Mouse (Mus musculus) ovary, postnatal 10 days (tissue): ENCODE measurements around the gene Dohh.

Source experiments
- DNase-seq: peaks from one replicate; pipeline ENCODE4 v3.0.0; 2022; ENCODE audit warnings: low spot score

Gene Dohh

DNA sequence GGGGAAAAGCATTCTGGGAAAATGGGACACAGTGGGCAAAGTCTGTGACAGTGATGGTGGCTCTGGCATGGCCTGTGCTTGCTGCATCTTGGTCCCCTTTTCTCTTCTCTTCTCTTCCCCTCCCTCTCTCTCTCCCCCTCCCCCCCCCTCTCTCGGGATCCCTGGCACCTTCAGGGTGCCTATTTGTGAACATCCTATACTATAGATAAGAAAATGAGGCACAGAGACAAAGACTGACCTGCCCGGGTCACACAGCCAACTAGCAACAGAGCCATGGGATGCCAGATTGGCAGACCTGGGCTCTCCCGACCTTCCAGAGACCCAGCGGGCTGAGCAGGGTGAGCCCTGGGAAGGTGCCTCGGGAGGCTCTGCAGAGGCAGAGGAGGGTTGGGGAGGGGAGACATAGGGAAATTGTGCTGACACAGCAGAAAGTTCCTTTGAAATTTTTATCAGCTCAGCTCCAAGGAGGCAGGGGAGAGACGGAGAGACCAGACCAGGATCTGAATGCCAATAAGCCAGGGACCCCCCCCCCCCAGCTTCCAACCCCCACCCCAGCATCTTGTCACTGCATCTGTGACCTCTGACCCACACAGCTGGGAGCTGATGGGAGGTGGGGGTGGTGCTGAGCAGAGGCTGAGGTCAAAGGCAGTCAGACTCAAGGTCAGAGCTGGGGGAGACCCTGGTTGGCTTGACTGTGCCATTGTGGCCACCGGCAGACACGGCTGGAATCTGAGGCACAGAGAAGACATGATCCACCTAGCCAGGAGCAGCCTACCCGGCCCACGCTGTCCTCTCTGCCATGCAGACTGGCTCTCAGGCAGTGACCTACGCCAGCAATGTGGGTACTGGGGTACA lies 34.2 kb downstream of the Dohh start:
- no peak for DNase-seq

- DNase-seq, result no peak
These were observed 35.1 kb downstream of the Dohh start for GRCm38 (mm10) chr10:81419111-81419928.

GRCm38 (mm10) chr10:81420191-81420767 lies 36.1 kb downstream of the Dohh start:
- no peak for DNase-seq

DNA sequence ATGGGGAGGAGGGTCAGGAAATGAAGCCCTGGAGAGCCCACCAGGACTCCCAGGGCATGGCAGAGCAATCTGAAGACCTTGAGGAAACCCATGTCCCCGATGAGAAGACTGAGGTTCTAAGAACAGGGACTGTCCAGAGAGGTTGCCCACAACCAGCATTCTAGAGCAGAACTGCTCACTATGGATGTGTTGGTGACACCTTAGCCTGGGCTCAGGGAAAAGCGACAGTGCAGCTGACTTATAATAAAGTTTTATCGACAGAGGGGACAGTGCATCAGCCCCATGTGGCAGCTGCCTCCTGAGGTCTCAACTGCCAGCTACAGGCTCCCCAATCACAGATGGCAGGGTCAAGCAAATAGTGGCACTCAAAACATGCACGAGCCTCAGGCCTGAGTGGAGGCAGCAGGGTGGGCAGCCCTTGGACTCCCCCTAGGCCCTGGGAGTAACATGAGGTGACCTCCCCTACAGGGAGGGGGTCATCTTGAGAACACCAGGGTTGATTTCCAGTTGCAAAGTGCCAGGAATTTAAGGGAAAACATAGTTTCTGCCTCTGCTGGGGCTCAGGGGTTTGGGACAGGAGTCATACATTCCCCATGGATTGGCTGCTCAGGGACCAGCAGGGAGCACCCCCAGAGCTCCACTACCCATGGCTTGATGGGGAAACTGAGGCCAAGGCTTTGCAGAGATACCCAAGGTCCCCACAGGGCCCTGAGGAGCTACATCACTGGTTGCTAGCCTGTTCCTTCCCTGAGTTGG lies 37.0 kb downstream of the Dohh start:
- DNase-seq, result no peak

- DNase-seq, result no peak
These were observed 37.5 kb downstream of the Dohh start for GRCm38 (mm10) chr10:81421797-81422100.

DNA sequence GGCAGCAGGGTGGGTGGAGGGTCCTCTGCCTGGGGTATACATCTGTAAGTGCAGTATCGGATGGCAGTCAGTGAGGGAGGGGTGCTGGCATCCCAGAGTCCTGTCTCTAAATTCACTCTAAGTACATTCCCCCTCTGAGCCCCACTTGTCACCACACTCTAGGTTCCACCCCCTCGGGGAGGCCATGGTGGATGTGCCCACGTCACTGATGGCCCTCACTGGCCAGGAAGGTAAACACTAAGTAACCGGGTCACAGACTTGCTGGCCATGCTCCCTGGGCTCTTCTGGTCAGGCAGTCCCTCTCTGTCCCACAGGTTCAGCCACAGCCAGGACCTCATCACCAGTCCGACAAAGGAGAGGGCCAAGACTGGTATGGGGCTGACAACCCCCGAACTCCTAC lies 38.0 kb downstream of the Dohh start:
- DNase-seq, result no peak

- no peak for DNase-seq
These were observed 38.5 kb downstream of the Dohh start for GRCm38 (mm10) chr10:81422661-81423217.

DNA sequence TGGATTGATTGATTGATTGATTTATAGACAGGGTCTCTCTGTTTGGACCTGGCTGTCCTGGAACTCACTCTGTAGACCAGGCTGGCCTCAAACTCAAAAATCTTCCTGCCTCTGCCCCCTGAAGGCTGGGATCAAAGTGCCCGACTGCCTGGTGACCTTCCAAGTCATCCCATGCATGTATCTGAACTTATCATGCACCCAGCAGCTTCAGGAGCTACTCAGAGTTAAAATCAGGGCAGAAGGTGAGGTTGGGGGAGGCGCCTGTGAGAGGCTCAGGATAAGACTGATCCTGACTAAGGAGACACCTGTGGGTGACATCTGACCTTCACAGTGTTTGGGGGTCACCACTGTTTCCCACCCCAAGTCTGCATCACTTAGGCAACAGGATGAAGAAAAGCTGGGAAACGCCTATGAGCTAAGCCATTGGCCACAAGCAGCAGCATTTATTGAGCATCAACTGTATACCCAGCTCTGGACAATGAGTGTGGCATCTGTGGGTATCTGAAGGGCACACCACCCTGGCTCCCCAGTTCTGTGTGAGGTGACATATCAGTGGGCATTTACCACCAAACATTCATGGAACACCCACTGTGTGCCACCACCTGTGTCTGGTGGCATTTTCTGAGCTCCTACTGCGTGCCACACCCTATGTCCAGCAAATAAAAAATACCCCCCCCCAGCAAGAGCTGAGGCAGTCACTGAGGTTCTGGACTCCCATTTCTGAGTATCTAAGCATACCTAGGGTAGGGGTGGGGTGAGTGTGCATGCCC lies 39.4 kb downstream of the Dohh start:
- DNase-seq, result no peak

DNA sequence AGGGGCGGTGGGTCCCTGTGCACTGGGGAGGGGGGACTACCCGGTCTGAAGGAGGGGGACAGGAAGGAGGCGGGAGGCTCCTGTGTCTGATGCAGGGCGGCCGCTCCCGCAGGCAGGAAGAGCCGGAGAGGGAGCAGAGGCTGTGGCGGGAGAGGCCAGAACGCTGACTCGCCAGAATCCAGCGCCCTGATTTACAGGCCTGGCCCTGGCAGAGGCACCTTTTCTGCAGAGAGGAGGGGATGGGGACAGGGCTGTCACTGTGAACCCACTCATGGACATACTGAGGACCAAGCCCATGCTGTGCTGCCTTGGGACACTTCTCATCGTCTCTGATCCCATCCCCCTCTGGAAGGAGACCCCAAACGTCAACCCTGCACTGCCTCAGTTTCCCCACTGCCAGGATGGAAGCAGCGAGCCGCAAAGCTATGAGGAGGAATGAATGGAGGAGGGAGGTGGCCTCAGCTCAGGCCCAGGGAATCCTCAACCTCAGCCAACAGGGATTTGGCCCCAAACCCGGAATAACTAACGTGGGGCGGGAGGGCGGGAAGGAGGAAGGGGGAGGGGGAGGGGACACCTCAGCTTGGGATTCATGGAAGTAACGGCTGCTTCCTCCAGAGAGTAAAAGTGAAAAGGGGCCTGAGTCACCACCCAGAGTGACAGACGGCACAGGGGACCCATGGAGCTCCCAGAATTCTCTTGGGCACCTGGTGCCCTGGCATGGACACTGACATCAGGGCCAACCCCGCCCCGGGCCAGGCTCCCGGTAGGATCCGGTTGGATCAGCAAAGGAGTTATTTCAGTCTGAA lies 40.2 kb downstream of the Dohh start:
- DNase-seq, result peak; percentile 26

DNA sequence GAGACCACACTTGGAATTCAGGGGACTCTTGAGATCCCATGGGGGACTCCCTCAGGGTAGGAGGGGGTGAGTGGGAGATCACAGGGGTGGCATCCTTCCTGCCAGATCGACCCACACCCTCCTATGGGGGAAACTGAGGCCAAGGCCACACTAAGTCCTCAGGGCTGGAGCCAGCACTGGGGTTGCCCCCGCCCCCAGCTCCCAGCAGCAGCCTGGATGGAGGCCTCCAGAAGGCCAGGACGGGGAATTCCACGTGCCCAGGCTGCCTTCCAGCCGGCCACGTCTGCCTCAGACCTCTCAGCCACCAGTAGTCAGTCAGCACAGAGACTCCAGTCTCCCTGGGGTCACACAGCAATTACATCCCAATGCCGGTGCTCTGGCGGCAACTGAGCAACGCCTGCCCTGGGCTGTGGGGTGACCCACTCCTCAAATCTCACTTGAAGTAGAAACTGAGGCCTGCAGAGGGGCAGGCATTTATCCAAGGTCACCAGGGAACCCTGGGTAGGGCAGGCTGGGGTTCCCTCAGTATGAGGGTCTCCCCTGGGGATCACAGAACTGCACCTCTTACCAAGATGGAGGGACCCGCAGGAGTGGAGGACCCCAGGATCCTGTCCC lies 41.1 kb downstream of the Dohh start:
- DNase-seq, result peak; percentile 15

DNA sequence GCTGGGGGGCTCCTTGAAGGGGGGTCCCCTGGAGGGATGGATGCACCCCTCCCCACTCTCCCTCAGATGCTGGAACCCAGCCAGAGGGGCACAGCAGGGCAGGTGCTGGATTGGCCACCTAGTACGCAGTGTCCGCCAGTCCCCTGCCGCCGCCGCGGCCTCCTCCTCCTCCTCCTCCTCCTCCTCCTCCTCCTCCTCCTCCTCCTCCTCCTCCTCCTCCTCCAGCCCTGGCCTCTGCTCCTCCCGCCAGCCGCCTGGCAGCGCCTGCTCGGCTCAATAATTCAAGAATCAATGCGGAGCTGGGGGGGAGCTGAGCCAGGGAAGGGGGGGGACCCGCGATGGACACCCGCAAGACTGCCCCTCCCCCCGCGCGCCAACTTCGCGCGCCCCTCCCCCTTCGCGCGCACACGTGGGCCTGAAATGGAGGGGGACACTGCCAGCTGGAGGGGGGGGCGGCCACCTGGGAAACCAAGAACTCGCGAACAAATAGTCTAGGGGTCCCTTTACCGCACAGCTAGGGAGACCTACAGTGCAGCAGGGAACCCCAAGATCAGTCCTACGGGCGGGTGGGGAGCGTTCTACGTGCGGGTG lies 41.9 kb downstream of the Dohh start:
- peak; percentile 15 for DNase-seq

DNA sequence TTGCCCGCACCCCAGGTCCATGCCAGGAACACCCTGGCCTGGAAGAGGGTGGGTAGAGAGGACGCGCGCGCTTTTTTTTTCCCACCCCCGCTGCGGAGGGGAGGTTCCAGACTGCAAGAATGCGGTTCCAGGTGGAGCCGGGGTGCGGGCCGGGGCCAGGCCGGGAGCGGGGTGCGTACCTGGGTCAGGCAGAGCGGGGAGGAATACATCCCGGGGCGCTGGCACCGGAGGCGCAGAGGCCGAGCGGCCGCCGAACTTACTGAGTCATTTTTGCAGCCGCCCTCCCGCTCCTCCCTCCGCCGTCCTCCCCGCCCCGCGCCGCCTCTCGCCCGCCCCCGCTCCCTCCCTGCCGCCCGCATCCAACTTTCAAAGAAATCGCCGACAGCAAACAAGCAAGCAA lies 42.7 kb downstream of the Dohh start:
- peak; percentile 45 for DNase-seq

GRCm38 (mm10) chr10:81427327-81427726 lies 43.1 kb downstream of the Dohh start:
- DNase-seq, result no peak

DNA sequence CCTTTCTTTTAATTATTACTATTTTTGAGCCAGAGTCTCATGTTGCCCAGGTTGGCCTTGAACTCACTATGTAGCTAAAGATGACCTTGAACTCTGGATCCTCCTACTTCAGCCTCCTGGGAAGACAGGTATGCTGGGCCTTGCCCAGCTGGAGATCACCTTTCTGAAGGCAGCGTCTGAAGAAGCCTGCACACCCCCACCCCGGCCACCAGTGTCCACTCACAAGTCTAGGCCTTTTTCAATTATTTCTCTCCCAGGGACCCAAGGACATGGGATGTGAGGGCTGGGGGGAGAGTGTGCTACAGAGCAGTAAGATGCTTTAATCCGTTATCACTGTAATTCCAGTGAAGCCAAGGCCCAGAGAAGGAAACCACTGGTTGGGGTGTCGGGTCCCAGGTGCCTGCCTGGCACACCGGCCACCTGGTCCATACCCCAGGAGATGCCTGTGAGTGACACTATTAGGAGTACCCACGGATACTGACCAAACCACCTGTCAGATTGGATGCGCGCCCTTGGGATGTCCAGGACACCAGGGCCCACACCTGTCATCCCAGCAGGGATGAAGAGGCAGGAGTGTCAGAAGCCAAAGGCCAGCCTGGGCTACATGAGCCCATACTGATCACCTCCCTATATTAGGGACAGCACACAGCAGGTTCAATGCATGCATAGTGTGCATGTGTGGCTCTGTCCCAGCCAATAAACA lies 43.7 kb downstream of the Dohh start:
- DNase-seq, result peak; percentile 1

DNA sequence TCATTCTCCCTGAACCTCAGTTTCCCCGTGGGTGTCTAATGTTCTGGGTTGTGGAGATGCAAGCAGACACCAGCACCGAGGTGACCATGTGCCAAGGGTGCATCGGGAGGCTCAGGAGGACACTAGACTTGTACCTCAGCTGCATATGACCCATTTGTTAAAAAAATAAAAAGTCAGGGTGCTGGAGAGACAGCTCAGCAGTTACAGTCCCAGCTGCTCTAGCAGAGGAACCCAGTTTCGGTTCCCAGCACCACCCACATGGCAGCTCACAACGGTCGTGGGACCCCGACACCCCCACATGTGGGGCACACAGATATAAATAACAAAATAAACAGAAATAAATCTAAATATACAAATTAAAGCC lies 44.3 kb downstream of the Dohh start:
- no peak for DNase-seq

GRCm38 (mm10) chr10:81429092-81429491 lies 44.9 kb downstream of the Dohh start:
- DNase-seq, result peak; percentile 1

- DNase-seq, result peak; percentile 61
These were observed 45.4 kb downstream of the Dohh start for GRCm38 (mm10) chr10:81429605-81430061.

DNA sequence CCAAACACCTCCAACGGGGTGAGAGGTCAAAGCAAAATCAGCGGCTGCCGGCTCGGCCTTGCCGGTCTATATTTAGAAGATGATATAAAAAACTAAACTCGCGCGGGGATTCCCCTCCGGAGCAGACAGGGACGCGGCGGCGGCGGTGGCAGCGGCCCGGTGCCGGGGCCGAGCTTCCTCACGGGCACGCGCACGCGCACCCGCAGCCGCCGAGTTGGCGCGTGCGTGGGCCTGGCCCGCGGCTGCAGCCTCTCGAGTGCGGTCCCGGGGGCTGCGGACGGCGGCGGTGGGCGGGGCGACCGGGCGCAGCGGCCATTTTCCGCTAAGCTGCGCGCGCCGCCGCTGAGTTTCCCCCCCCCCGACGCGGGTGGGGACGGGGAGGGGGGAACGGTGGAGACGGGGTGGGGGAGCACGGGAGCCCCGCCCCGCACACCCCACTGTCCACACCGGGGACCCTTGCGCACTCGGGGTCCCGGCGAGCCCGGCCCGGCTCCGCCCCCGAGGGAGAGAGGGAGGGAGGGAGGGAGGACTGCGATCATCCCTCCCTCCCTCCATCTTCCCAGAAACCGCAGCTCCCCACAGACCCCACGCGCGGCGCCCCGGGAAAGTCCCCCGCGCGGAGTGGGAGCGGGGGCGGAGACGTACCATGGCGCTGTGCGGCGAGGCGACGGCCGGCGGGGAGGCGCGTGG lies 46.1 kb downstream of the Dohh start:
- no peak for DNase-seq
